Mouse (Mus musculus) heart, postnatal 14 days (tissue): ENCODE measurements around the gene Brsk2. TPM values are rescaled to one million over a fixed set of nuclear protein-coding genes. Genes with fewer than 3 reads are reported as not detected.

ENCODE experiments used
- DNase-seq, 2 experiments: peaks; one replicate each; pipeline ENCODE4 v3.0.0; 2021 to 2022
- intact Hi-C: fragments of 180-260 bp; cut with DNase I; formaldehyde crosslinking; loops from one replicate; pipeline ENCODE4 v1.15.1; 2025
- microRNA-seq, 2 experiments: library from miRNA; unstranded; fragments of <30 nt; microRNA quantifications; one replicate each; pipeline ENCODE4 v1.2.0; 2021 to 2022
- total RNA-seq, 2 experiments: library from RNA; stranded (reverse); gene quantifications; 2 replicates each; pipeline ENCODE4 v1.2.3; 2021

Gene Brsk2
- total RNA-seq, 2 experiments from 2014 or later: 0.12 to 0.46 TPM

DNA sequence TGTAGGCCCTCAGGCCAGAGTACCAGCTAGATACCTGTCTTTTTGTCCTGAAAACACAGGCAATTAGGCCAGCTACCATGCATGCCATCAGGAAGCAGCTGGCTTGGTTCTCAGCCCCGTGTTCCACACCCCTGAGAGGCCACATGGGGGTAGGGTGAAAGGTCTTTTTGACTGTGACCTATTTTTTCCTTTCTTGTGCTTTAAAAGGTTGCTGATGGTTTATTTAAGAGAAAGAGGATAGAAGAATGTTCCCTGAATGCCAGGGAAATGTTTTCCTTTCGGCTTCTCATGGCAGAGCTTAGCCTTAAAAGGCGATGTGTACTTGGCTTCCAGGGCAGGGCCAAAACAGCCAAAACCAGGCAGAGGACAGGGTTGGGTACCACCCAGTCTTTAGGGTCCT is 71.3 kb downstream of the Brsk2 start:
- intact Hi-C loops: no loop called here

DNA sequence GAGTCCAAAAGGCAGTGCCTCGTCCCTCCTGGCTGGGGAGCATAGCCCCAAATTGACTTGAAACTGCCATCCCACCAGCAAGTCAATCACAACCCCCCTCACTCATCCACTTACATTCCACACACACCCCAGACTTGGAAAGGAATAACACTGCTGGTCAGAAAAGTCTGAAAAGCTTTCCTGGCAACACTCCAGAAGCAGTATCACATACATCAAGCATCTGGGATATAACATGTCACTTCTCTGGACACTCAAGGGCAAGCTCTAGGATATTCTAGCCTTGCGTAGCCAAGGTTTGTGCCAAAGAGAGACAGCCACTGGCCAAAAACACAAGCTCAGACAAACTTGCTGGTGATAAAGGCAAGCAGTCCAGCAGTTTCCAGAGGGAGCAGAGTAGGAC is 75.6 kb downstream of the Brsk2 start:
- DNase-seq: no peak
- intact Hi-C loops: no loop called here

More for the DNA sequence above, 71.3 kb downstream of the Brsk2 start:
- no peak for DNase-seq

DNA sequence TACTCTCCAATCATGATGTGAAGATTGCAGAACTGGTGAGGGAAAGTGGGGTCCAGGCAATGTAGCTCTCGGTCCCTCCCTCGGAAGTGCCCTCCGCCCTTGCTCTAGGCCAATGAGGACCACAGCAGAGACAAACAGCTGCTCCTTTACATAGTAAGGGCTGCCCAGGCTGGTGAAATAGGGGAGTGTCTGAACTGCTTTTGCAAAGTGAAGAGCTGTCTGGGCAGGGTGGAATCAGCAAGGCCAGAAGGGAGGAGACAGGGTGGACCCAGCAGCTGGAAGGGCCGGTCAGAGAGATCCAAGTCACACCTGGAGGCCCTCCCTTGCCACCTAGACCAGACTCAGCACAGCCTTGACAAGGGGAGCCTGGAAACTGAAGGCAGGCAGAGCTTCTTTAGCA is 76.4 kb downstream of the Brsk2 start:
- intact Hi-C loops: no loop called here
- no peak for DNase-seq

DNA sequence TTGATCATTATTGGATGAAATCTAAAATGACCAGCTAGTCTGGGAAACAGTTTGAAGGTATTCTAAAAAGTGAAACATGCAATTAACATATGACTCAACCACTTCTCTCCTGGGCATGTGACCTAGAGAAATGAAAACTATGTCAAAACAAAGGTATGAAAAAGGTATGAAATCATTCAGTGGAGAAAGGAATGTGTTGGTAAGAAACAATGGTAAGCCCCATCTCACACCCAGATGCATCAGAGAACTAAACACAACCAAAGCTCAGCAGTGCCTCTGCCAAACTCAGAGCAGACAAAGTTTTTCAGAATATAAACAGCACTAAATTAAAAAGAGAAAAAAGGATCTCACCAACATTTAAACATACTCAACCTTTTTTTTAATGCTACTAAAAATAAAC is 80.5 kb downstream of the Brsk2 start:
- no peak for DNase-seq
- intact Hi-C loops: no loop called here

DNA sequence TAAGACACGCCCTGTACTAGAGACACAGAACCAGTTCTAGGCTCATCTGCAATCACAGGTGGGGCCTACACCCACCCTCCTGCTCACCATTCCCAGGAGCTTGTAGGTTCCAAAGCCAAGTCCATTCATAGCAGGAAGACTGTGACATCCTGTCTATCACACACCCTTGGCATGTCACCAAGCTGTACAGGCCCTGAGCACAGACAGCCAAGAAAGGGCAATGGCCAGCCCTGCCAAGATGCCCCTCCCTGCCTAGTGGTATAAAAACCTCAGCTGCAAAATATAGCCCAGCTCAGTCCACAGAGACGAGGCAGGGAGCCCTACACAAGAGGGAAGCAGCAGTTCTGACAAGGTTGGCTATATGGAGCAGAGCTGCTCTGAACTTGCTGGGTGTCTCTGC is 84.6 kb downstream of the Brsk2 start:
- DNase-seq: peak; percentile 72
- intact Hi-C loops: loop anchor here (2.0 kb wide), 1 partner anchor 17 kb away; no protein-coding TSS in a partner anchor

DNA sequence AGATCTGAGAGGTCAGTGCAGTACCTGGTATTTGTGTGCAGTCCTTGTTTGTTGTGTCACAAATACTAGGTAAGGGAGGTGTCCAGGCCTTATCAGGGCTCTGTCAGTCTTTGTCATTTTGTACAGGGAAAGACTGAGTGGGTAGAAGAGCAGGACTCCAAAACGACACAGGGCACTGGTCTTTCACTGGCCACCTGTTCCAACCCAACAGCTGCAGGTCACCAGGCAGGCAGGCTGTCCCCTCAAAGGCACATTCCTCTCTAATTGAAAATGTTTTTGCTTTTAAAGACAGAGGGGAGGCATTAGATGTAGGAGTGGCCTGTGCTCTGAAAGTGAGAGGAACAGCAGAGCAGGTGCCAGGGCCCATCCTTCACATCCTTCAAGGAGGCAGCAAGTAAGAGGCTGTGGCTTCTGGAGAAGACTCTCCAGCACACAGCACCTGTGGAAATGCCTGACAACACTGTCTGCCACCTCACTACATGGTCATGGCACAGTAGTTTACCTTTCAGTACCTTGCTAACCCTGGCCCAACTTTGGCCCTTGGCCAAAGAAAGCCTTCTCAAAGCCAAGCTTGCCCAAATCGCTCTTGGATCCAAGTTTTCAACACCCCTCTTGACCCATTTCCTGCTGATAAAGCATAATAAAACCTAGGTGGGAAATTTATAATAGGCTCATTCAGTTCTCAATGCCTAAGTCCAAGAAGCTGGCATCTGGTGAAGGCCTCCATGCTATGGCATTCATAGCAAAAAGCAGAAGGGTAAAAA is 85.7 kb downstream of the Brsk2 start:
- intact Hi-C loops: loop anchor here (2.0 kb wide), 1 partner anchor 18 kb away; no protein-coding TSS in a partner anchor
- DNase-seq: no peak

DNA sequence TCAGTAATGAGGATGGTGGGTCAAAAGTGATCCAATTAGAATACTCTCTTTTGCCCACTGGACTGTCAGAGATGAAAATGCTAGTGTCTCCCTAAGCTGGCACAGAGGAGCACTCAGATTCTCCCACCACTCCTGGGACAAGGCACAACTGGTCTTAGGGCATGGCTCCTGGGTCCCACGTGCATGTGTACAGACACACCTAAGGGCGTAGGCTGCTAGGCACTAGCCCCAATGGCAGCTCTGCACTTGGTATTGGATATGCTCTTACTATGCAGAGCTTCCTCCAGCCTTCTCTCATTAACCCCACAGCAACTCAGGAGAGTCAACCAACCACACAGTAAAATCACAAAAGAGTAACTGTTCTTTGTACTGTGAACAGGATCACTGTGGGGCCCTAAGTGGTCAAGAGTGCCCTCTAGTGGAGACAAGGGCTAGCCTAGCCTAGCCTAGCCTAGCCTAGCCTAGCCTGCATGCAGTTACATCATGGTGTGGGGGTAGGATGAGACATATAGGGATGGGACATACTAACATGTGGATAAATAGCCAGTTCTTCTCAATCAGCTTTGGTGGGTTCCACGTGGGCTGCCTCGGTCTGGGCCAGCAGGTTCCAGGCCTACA is 88.1 kb downstream of the Brsk2 start:
- intact Hi-C loops: no loop called here
- peak; percentile 40 to 64 for DNase-seq

DNA sequence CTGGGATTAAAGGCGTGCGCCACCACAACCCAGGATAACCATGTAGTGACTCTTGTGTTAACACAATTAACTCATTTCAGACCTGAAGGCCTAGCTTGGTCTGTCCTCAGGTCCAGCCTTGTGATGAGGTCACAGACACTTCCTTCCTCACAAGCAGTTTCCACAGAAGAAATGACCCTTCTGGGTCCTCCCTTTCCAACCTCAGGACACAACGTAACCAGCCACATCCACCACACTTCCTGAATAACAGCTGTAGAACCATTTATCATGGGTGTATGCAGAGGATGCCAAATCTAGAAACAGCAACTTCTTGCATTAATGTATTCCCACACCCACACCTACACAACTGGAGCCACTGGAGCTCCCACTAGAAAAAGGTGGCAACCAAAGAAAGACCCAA is 91.2 kb downstream of the Brsk2 start:
- peak in 1 of 2 experiments; percentile 31 for DNase-seq
- intact Hi-C loops: no loop called here

DNA sequence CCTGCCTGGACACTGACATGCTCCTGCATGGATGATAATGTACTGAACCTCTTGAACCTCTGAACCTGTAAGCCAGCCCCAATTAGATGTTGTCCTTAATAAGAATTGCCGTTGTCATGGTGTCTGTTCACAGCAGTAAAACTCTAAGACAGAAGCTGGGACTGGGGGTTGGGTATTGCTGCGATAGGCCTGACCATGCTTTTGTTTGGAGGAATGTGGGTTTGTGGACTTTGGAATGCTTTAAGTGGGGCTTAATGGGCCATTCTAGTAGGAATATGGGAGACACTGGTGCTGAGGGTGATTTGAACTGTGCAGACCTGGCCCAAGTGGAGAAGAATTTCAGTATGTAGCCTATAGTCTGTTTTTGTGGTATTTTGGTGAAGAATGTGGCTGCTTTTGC is 95.8 kb downstream of the Brsk2 start:
- intact Hi-C loops: no loop called here
- DNase-seq: no peak

DNA sequence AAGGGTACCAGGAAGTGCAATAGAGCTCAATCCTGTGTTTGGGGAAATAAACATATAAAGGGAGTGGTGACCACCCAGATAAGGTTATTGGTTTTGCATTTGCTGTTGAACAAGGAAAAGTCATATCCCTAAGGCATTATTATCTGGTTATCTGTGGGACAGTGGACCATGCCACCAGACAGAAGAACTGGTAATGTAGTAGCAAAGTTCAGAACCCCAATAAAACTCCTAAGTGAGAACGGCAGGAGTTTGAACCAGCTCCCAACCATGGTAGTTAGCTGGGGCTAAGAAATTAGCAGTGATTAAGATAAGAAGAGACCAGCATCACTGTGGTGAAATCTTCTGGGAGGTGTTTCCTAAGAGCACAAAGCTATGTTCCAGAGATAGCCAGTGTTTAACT is 96.4 kb downstream of the Brsk2 start:
- intact Hi-C loops: no loop called here
- DNase-seq: no peak

DNA sequence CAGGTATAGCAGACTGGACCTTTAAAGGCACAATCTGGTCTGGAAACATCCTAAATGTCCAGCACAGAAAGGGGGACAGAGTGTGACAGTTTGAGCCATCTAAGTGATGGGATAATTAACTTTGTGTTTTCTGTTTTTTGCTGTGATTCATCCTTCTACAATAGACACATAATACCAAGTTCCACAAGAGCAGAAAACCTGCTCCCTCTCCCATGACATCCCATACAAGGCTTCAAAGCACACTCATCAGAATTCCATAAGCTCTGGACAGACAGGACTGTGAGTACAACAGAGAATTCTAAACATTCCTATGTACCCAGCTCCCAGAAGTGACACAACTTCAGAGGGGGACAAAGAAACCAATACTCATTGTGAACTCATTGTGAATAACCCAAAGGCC is 101.0 kb downstream of the Brsk2 start:
- DNase-seq: no peak
- intact Hi-C loops: no loop called here

Small RNAs within 50 kb of the gene (microRNA-seq; reads per million reads assigned to microRNA genes)
- 0 to 2.9 reads per million in 2 experiments for gene Mir3104

Other genes starting within 250 kb of the Brsk2 start
- under 1 TPM in 1 of 2 experiments, not detected in 1; 0.02 TPM for gene Muc5ac, start 160.8 kb upstream of the Brsk2 start, total RNA-seq
- 1 to 10 TPM in 1 of 2 experiments, not detected in 1; 2.1 TPM for gene Muc5b, start 110.7 kb upstream of the Brsk2 start, total RNA-seq
- gene Tollip, start 31.2 kb upstream of the Brsk2 start, total RNA-seq: 10 to 100 TPM; 46.1 to 48.6 TPM
- gene Mob2, start 111.3 kb downstream of the Brsk2 start, total RNA-seq: 10 to 100 TPM; 39.9 to 43.0 TPM
- 10 to 100 TPM; 29.2 to 35.4 TPM for gene Dusp8, start 146.1 kb downstream of the Brsk2 start, total RNA-seq
- gene Gm45618, start 171.0 kb downstream of the Brsk2 start, total RNA-seq: not detected
- gene Gm39115, start 186.3 kb downstream of the Brsk2 start, total RNA-seq: not detected
- gene Gm45337, start 194.9 kb downstream of the Brsk2 start, total RNA-seq: not detected
- not detected for gene Gm29735, start 207.4 kb downstream of the Brsk2 start, total RNA-seq
- not detected for gene Gm4553, start 216.0 kb downstream of the Brsk2 start, total RNA-seq
- gene Krtap5-2, start 226.3 kb downstream of the Brsk2 start, total RNA-seq: not detected
- gene Gm10153, start 240.6 kb downstream of the Brsk2 start, total RNA-seq: not detected